Mouse (Mus musculus): Measurements from ENCODE around the gene Rnf144b.

Rnf144b gene

GRCm38 (mm10) chr13:47220426-47220825 is 98.0 kb downstream of the Rnf144b start:
- no peak for DNase-seq (ENCODE audit: low read depth)

DNA sequence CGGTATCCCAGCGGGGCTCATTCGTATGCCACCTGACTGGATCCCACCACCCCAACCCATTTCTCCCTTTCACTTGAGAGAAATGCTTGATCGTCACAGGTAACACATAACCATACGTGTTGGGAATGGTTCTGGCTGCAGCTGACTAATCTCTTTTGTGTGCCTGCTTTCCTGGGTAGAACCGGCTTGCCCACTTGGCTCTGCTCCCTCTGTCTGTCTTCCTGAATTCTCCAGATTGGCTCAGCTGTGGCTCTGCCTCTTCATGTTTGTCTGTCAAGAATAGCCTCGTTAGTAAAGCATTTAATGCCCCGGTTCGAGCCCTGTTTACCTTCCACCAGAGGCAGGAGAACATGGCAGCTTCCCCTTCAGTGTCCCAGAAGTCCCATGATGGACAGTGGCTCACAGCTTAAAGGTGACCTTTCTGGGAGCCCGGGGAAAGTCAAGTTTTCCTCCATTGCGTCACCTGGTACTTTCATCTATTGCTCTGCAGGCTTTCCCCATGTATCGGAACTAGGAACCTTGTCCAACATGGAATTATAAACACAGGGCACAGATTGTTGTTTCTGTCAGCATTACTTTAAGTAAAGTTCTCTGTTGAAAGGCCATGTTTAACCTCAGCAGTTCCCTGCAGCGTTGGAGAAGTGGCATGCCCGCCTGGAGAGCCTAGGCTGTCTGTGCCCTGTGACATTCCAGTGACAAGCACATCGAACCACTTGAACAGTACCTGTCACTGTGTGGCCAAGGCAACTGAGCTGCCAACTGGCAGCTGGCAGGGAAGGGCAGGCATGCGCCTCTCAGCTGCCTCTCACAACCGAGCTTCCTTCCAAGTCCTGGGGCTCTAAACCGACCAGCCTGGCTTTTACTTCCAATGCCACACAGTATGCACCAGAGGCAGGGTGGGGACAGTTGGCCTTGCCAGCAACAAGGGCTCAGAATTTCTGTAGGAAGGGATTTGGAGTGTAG is 101.4 kb downstream of the Rnf144b start:
- DNase-seq (ENCODE audit: low read depth) = no peak

DNA sequence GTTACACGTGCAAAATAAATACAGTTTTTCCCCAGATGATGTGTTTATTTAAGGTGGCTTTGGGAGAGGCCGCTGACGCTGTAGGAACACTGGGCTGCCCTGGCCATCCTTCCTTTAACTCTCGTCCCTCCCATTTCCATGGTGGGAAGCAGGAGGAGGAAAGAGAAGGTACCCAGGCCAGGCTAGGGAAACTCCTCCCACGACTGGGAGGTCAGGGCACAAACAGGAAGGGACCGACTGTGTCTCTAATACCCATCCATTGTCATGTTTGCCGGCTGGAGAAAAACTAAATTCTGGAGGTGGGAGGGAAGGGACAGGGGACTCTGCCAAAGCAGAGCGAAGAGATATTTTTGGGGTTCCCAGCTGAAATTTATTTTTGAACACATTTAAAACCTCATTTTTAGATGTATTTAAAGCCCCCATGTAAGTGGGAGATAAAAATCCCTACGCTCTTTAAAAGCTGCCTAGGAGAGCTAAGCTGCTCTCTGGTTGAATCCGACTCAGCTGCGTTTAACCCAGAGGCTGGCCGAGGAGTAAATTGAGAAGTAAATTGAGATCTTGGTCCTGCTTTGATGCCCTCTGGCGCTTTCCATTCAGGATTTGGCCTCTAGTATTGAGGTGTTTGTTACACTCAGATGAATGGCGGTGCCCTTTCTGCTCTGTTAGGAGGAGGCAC is 102.3 kb downstream of the Rnf144b start:
- DNase-seq (ENCODE audit: low read depth) = no peak

DNA sequence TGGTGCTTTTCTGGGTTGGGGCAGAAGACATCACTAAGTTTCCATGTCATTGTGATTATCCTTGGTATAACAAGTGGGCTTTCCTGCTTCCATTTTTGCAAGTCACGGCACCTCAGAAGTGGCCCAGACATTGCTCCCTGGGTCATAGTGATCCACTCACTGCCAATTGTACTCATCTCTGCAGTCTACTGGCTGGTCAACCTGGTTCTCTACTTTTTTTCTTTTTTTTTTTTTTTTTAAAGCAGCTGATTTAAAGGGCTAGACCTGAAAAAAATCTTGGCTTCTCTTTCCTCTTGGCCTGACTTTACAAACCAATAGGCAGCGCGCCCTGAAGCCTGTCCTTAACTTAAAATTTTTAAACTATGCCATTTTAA is 102.9 kb downstream of the Rnf144b start:
- DNase-seq (ENCODE audit: low read depth) = no peak

DNA sequence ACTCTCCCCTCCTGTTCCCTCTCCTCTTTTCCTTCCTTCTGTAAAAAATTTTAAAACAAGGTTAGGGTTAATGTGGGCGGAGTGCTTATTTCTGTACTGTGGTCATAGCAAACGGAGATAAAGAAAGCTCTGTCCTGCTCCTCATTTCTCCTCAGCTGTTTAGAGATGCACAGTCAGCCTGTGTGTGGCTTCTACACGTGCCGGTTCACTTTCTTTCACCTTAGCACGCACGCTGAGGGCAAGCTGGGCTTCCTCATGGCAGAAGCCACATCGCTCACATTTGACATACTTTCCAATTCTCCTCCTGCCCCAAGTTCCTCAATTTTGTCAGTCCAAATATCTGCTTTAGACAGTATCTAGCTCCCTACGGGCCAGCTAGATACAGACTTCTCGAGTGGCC is 103.3 kb downstream of the Rnf144b start:
- no peak for DNase-seq (ENCODE audit: low read depth)

- DNase-seq (ENCODE audit: low read depth) = peak; percentile 19
Observed at GRCm38 (mm10) chr13:47226521-47226920, 104.1 kb downstream of the Rnf144b start.

- no peak for DNase-seq (ENCODE audit: low read depth)
Observed at GRCm38 (mm10) chr13:47228201-47228600, 105.7 kb downstream of the Rnf144b start.

DNA sequence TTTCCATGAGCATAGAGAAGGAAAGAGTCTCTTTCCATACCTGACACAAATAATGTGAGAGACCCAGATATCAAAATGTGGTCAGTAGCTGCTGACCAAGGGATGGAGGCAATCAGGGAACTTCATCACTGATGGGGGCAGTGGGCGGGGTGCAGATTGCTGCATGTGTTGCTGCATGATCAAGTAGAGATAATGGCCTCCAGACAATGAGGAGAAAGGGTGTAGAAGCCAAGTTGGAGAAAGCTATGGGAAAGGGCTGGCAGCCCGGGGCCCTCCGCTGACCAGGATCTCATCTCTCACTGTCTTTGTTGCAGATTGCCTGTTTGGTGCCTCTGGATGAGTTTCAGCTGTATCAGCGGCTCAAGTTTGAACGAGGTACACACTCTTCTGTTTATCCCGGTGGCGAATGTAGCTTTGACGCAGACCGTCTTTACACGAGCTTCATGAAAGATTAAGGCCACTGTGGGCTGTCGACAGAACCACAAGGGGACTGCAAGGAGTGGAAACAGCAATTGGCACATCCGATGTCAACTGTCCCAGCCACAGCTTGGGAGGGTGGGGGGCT is 106.3 kb downstream of the Rnf144b start:
- no peak for DNase-seq (ENCODE audit: low read depth)

DNA sequence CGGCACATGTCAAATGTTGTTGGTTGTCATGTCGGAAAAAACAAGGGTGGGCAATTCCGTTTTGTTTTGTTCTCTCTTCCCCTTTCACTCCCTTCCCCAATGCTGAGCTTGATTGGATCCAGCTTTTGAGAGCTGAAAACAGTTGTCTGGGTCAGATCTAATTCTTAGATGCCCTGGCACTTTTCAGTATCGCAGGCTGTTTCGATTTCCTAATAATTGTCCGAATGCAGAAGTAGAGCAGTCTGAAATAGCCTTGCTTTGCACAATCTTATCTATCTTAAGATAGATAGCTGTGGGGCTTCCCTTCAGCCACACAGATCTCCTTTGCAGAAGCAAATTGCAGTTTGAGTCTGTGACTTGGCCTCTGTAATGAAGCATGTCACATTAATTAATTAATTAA is 109.7 kb downstream of the Rnf144b start:
- no peak for DNase-seq (ENCODE audit: low read depth)

GRCm38 (mm10) chr13:47237376-47237775 is 114.9 kb downstream of the Rnf144b start:
- no peak for DNase-seq (ENCODE audit: low read depth)

DNA sequence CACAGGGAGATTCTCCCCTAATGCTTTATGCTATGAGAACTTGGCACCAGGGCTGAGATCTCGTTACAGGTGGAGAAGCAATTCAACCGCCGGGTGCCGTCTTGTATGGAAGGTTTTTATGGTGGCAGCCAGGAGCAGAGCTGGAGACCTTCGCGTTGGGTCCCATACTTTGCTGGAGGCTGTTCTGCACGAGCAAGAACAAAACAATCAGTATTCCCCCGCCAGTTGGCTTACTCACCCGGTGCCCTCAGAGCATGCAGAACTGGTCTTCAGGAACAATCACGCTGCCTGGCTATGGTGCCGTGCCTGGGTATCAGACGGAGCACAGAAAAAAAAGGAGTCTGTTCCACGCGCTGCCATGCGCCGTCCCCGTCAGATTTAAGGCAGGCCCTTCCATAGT is 115.7 kb downstream of the Rnf144b start:
- DNase-seq (ENCODE audit: low read depth) = no peak

DNA sequence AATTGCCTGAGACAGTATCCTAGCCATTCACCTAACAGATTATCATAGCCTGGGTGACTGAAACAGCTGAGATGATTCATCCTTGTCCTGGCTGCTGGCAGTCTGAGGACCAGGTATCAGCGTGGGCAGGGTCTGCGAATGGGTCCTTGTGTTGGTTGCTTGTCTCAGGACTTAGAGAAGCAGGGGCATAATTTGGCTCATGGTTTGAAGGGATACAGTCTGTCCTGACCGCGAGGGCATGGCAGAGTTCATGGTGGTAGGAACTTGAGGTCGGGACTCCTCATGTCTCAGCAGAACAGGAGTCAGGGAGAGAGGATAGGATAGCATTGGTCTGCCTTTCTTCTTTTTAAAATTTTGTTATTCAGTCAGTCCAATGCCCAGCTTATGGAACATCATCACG is 121.1 kb downstream of the Rnf144b start:
- DNase-seq (ENCODE audit: low read depth) = no peak

- DNase-seq (ENCODE audit: low read depth) = no peak
Observed at GRCm38 (mm10) chr13:47244771-47245170, 122.3 kb downstream of the Rnf144b start.

DNA sequence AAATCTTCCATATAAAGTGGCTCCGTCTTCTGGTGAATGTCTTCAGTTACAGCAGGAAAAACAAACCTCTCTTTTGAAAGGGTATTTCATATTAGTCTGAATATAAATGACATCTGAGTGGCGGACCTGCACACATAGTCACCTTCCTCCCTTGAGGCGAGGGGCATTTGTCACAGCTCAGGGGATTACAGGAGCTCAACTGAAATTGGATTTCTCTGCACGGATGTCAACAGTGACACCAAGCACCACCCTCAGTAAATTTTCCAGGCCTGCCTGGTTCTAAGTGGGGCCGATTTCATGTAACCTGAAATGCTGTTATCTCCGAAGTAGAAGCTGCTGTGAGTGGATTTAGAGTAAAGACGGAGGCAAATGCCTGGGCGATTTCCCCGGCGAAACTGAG is 124.0 kb downstream of the Rnf144b start:
- DNase-seq (ENCODE audit: low read depth) = no peak

GRCm38 (mm10) chr13:47247156-47247800 is 124.8 kb downstream of the Rnf144b start:
- no peak for DNase-seq (ENCODE audit: low read depth)

- DNase-seq (ENCODE audit: low read depth) = no peak
Observed at GRCm38 (mm10) chr13:47248289-47249010, 126.0 kb downstream of the Rnf144b start.

DNA sequence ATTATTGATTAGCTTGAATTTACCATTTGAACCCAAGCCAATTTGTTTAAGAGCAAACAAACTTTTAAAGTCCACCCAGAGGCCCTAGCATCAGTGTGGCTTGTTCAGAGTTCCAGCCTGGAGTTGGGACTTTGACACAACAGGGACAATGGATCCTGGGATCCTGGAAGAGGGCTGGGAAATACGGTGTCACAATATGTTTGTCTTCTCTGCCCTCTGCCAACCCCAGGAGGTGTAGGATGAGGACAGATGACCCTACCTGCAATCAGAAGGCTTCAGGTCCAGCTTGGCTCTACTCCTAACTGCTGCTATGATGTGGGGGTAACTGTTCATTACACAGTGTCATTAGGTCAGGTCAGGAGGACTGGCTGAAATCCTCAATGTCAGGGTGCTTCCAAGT is 128.2 kb downstream of the Rnf144b start:
- DNase-seq (ENCODE audit: low read depth) = no peak

- no peak for DNase-seq (ENCODE audit: low read depth)
Observed at GRCm38 (mm10) chr13:47251114-47251764, 128.8 kb downstream of the Rnf144b start.

- no peak for DNase-seq (ENCODE audit: low read depth)
Observed at GRCm38 (mm10) chr13:47253711-47254110, 131.3 kb downstream of the Rnf144b start.

DNA sequence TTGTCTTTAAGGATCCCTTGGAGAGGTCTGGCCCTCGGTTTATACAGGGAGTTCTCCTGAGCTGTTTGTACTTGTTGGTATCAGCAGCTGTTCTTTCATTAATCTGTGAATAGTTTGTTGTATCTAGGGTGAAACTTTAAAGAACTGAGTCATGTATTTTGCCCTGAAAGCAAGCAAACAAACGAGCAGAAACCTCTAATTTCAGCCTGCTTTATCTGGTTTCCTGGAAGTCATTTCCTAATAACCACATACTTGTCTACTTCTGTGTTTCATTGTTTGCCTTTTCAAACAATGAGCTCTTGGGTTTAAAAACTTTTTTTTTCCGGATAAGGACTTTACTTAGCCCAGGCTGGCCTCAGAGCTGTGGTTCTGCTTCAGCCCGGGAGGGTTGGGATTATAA is 136.8 kb downstream of the Rnf144b start:
- DNase-seq (ENCODE audit: low read depth) = no peak

DNA sequence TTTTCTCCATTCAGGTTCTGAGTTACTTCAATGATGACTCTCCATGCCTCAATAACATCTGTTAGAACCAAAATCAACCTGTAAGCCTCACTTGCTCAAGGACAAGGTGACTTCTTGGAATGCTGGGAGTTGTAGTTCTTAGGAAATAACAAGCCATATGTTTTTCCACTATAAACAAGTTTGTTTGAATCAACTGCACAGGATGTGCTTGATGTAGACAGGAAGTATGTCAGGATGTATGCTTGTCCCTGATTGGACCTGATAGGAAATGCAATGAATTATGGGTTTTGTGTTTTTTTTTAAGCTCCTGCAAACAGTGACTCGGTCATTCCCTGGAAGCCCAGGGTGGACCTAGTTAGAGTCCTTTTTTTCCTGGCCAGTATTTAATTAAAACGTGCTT is 139.5 kb downstream of the Rnf144b start:
- DNase-seq (ENCODE audit: low read depth) = no peak
